Mouse (Mus musculus): ENCODE results near the gene Cc2d1a.
A peak's percentile ranks its signal among the peaks of the same experiment; 100 is the strongest.

Cc2d1a gene

GRCm38 (mm10) chr8:84103601-84104000, 44.1 kb downstream of the Cc2d1a start:
- DNase-seq, result peak; percentile 31 to 43

- DNase-seq, result peak in 1 of 2 experiments; percentile 28
Measured at GRCm38 (mm10) chr8:84101476-84102270, 46.1 kb downstream of the Cc2d1a start.

GRCm38 (mm10) chr8:84098376-84098775, 49.4 kb downstream of the Cc2d1a start:
- peak in 1 of 2 experiments; percentile 6 for DNase-seq

DNA sequence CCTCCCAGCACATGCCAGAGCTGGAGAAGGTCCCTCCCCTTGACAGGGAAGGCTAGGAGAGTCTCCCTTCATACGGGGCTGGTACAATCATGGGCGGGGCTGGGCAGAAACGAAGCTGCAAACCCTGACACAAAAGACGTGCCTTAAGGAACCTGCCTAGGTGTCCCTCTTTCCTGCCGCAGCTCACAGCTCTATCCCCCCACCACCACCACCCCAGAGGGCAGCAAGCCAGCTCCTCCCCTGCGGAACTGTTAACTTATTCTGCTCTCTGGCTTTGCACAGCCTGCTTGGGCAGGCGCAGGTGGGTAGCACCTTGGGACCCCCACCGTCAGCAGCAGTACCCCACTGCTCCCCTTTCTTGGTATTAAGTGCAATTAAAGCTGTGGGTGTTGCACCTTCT, 51.7 kb downstream of the Cc2d1a start:
- peak in 1 of 2 experiments; percentile 6 for DNase-seq

GRCm38 (mm10) chr8:84090585-84090984, 57.2 kb downstream of the Cc2d1a start:
- no peak for DNase-seq

- no peak for DNase-seq
Measured at GRCm38 (mm10) chr8:84089277-84089676, 58.5 kb downstream of the Cc2d1a start.

DNA sequence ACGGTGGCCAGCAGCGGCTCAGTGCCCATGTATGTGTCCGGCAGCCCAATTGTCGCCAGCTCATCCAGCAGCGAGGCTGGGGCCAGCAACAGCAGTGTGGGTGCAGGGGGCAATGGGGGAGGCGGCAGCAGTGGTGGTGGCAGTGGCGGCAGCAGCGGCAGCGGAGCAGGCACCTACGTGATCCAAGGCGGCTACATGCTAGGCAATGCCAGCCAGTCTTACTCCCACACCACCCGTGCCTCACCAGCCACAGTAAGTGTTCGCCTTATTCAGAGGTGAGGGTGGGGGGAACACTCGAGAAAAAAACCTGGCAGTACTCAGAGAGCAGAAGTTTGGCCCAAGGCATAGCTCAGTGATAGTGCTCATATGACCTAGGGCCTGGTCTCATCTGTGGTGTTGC, 59.9 kb downstream of the Cc2d1a start:
- no peak for DNase-seq

DNA sequence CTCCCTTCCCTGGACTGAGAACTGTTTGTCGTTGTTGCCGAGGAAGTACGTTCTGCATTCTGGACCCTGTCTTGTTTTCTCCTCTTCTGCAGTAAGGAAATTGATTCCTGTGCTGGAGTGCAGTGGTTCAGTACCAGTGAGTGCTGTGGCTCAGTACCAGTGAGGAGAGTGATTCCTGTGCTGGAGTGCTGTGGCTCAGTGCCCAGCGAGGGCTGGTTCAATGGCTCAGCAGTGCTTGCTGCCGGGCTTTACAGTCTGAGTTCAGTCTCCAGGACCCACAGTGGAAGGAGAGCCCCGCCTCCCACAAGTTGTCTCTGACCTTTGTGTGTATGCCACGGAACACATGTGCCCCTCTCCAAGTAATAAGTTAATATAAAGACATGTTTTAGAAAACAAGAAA, 60.6 kb downstream of the Cc2d1a start:
- DNase-seq, result no peak

- no peak for DNase-seq
Measured at GRCm38 (mm10) chr8:84084341-84085115, 63.2 kb downstream of the Cc2d1a start.

DNA sequence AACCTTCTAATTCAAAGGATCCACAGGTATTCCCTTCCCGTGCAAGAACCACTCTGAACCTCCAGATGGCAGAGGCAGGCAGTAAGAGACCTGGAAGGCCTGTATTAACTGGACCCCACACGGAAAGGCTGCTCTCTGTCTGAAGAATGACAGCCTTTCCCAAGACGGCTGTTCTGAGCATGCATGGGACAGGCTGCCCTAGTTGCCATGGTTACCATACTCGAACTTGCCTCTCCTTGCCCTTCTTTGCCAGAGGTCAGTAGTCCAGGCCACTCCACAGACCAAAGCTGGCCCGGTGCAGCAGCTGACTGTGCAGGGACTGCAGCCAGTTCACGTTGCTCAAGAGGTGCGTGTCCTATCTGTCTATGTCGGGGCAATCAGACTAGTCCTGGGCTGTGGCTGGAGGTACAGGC, 63.9 kb downstream of the Cc2d1a start:
- no peak for DNase-seq

Data from cerebellum, adult 18-20 months (tissue).